Mouse (Mus musculus): ENCODE data around the gene Poc1a. TPM values are rescaled to one million over a fixed set of nuclear protein-coding genes. Genes with fewer than 3 reads are reported as not detected.

The Poc1a gene
- total RNA-seq, 2 experiments from 2014 or later = 15.6 to 17.8 TPM

GRCm38 (mm10) chr9:106290636-106291122, 9.8 kb downstream of the Poc1a start:
- peak; percentile 59 to 62 for DNase-seq (ENCODE audit: extremely low spot score in 1 of 2, low spot score in 2 of 2)
- intact Hi-C loops (cut with DNase I) = no loop called here

- no peak for DNase-seq (ENCODE audit: extremely low spot score in 1 of 2, low spot score in 2 of 2)
- intact Hi-C loops (cut with DNase I) = no loop called here
Observed at GRCm38 (mm10) chr9:106293569-106294156, 12.8 kb downstream of the Poc1a start.

DNA sequence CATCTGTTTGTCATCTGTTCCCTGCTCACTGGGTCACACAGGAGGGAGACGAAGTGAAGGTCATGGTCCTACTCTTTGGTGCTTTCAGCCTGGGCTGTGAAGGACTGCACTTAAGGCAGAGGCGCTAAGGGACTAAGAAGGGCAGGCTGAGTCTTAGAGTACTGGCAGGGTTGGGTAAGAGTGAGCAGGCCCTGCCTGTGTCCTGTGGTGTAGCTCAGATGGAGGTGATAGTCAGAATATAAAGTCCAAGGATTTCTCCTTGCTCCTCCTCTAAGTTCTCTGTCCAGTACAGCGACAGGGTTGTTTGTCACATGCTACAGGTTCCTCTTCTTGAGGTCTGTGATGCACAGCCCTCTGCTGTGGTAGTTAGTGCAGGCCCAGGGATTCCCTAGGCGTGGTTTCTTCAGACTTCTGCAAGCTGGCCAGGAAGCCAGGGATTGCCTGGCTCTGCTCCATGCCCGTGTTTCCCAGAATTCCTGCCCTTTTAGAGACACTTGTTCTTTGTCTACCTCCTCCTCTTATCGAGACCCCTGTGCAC, 15.8 kb downstream of the Poc1a start:
- intact Hi-C loops (cut with DNase I) = no loop called here
- no peak for DNase-seq (ENCODE audit: extremely low spot score in 1 of 2, low spot score in 2 of 2)

GRCm38 (mm10) chr9:106300176-106300803, 19.4 kb downstream of the Poc1a start:
- DNase-seq (ENCODE audit: extremely low spot score in 1 of 2, low spot score in 2 of 2) = peak; percentile 84
- intact Hi-C loops (cut with DNase I) = no loop called here

GRCm38 (mm10) chr9:106300949-106301348, 20.1 kb downstream of the Poc1a start:
- intact Hi-C loops (cut with DNase I) = no loop called here
- DNase-seq (ENCODE audit: extremely low spot score in 1 of 2, low spot score in 2 of 2) = no peak

DNA sequence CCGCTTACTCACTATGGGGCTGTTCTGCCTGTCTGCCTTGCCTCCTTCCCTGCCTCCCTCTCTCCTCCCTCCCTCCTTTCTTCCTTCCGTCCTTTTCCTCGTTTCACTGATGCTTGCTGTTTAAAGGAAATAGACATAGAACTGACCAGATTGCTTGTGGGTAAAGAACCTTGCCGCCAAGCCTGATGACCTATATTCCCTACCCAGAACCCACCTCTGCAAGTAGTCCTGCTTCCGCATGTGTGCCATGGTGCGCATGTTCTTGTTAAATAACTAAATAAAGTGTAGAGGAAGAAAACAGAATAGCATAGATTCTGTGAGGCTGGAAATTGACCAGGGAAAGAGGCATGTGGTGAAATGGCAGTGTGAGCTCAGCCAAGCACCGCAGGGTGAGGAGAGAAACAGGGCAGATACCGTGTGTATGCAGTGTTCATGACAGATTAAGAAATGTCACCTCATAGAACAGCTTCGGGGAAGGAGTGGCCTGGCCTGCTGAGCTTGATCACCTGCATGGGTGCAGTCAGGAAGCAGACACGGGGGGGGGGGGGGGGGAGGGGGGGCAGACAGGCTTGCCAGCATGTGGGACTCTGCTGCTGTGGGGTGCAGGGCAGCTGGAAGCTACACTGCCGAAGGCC, 20.7 kb downstream of the Poc1a start:
- intact Hi-C loops (cut with DNase I) = no loop called here
- DNase-seq (ENCODE audit: extremely low spot score in 1 of 2, low spot score in 2 of 2) = no peak

- peak in 1 of 2 experiments; percentile 42 for DNase-seq (ENCODE audit: extremely low spot score in 1 of 2, low spot score in 2 of 2)
- intact Hi-C loops (cut with DNase I) = no loop called here
Observed at GRCm38 (mm10) chr9:106302446-106303150, 21.7 kb downstream of the Poc1a start.

DNA sequence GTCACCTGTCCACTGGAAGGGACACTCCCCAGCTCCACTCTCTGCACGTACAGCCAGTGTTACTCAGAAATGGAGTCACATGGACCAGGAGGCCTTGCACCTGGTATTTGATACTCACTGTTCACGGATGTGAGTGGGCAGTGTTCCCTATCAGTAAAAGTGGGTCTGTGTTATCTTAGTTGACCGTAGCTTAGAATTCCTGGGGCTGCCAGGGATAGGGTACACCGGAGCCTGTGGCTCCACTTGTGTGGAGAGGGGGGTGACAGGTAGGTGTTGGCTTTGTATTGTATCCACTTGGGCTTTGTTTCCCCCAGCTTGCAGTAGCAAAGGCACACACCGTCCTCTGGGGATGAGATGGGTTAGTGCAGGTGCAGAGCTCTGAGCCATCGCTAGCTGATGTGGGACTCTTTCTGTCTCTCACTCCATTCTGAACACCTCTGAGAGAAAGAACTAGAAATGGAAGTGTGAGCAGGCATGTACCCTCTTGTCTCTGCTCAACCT, 22.6 kb downstream of the Poc1a start:
- intact Hi-C loops (cut with DNase I) = no loop called here
- DNase-seq (ENCODE audit: extremely low spot score in 1 of 2, low spot score in 2 of 2) = no peak

DNA sequence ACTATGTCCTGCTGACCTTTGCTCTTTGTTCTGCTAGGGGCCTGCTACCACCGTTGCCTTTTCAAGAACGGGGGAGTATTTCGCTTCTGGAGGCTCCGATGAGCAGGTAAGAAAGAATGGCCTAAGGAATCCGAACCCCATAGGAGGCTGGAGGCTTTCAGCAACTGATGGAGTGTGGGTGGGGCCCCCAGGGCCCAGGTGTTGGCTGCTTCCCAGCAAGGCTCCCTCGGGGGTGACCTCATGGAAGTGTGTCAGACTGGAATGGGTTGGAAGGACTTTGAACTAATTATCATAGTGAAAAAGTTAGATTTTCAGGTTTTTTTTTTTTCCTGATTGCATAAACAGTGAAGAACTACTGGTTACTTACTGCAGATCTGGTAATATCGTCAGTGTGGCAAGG, 24.4 kb downstream of the Poc1a start:
- intact Hi-C loops (cut with DNase I) = loop anchor here (5.0 kb wide), 1 partner anchor 62 kb away; the partner anchor contains the start of gene Dusp7
- peak in 1 of 2 experiments; percentile 33 for DNase-seq (ENCODE audit: extremely low spot score in 1 of 2, low spot score in 2 of 2)

DNA sequence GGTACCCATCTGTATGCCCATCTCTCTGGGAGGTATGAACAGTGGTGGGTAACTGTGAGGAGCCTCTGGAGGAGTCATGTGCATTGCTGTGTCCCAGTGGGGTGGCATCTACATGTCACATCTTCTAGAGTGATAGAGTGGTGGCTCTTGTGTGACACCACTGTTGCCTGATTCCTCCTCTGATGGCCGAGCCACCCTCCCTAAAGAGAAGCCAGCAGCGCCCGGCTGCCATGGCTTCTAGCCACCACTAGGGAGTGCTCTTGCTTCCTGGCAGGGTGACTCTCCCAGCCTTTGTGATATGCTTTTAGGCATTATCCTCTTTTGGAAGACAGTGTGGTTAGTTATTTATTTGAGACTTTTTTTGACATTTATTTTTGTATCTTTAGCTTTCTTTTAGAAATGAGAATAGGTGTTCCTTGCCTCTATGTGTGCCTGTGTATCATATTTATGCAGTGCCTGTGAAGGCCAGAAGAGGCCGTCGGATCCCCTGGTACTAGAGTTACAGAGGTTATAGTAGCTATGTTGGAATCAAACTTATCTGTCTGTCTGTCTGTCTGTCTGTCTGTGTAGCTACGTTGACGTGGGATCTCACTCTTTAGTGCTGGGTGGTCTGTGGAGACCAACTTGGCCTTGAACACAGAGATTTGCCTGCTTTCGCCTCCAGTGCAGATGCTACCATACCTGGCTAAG, 25.9 kb downstream of the Poc1a start:
- intact Hi-C loops (cut with DNase I) = loop anchor here (5.0 kb wide), 1 partner anchor 60 kb away; the partner anchor contains the start of gene Dusp7
- DNase-seq (ENCODE audit: extremely low spot score in 1 of 2, low spot score in 2 of 2) = peak; percentile 66 to 79

DNA sequence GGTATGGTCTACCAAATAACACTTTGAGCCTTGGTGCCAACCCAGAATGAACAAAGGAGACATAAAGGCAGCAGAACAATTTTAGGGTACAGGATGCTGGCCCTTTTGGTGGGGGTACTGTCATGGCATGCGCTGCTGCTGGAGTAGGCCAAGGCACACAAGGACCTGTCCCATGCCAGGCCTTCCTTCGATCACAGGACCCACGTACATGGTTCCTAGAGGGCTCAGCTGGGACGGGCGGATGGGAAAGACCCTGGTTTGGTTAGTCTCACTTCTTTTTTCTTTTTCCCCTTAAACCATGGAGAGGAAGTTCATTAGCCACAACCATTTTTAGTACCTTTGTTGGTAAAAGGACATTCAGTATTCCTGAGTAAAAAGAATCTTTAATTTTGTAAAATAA, 27.3 kb downstream of the Poc1a start:
- intact Hi-C loops (cut with DNase I) = loop anchor here (5.0 kb wide), 1 partner anchor 59 kb away; the partner anchor contains the start of gene Dusp7

GRCm38 (mm10) chr9:106308555-106308954, 27.7 kb downstream of the Poc1a start:
- intact Hi-C loops (cut with DNase I) = loop anchor here (5.0 kb wide), 1 partner anchor 59 kb away; the partner anchor contains the start of gene Dusp7
- peak in 1 of 2 experiments; percentile 66 for DNase-seq (ENCODE audit: extremely low spot score in 1 of 2, low spot score in 2 of 2)

More for the DNA sequence above, 27.3 kb downstream of the Poc1a start:
- DNase-seq (ENCODE audit: extremely low spot score in 1 of 2, low spot score in 2 of 2) = no peak

GRCm38 (mm10) chr9:106308983-106309382, 28.1 kb downstream of the Poc1a start:
- intact Hi-C loops (cut with DNase I) = loop anchor here (5.0 kb wide), 1 partner anchor 58 kb away; the partner anchor contains the start of gene Dusp7
- DNase-seq (ENCODE audit: extremely low spot score in 1 of 2, low spot score in 2 of 2) = no peak

GRCm38 (mm10) chr9:106309859-106310258, 29.0 kb downstream of the Poc1a start:
- DNase-seq (ENCODE audit: extremely low spot score in 1 of 2, low spot score in 2 of 2) = no peak

GRCm38 (mm10) chr9:106311625-106312191, 30.8 kb downstream of the Poc1a start:
- intact Hi-C loops (cut with DNase I) = no loop called here
- no peak for DNase-seq (ENCODE audit: extremely low spot score in 1 of 2, low spot score in 2 of 2)

More at GRCm38 (mm10) chr9:106309859-106310258, 29.0 kb downstream of the Poc1a start:
- intact Hi-C loops (cut with DNase I) = loop anchor here (5.0 kb wide), 1 partner anchor 57 kb away; the partner anchor contains the start of gene Dusp7

GRCm38 (mm10) chr9:106312950-106313360, 32.1 kb downstream of the Poc1a start:
- DNase-seq (ENCODE audit: extremely low spot score in 1 of 2, low spot score in 2 of 2) = peak in 1 of 2 experiments; percentile 34
- intact Hi-C loops (cut with DNase I) = no loop called here

GRCm38 (mm10) chr9:106314196-106314595, 33.3 kb downstream of the Poc1a start:
- DNase-seq (ENCODE audit: extremely low spot score in 1 of 2, low spot score in 2 of 2) = no peak
- intact Hi-C loops (cut with DNase I) = no loop called here

DNA sequence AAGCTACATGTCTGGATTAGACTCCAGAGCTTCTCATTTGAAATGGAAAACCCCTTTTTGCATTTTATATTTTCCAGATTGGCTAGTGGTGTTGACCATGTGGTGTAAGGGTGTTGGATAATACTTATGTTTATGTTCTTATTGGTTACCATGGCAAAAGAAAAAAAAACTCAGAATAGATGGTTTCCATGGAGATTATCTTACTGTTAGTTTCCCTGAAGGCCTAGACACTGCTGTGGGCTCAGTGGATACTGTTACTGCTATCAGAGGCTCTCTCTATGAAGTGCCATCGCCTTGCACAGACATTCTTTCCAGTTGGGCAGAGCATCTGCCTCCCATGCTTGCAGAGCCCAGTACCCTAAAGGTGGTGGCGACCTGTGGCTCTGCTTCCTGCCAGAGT, 37.2 kb downstream of the Poc1a start:
- intact Hi-C loops (cut with DNase I) = no loop called here
- no peak for DNase-seq (ENCODE audit: extremely low spot score in 1 of 2, low spot score in 2 of 2)
